Mouse (Mus musculus) limb, embryonic 14.5 days (tissue): Measurements from ENCODE around the gene Itgb2. TPM values are rescaled to one million over a fixed set of nuclear protein-coding genes. Genes with fewer than 3 reads are reported as not detected.

ENCODE experiments used
- ATAC-seq: fragments of 200-750 bp; cut with Nextera tagmentation; 2 replicates; pipeline ENCODE4 v1.8.0; 2017; ENCODE audit warnings: low read depth, moderate number of reproducible peaks, moderate TSS enrichment; ENCODE audit not compliant: low FRiP score
- DNase-seq: peaks from one replicate; pipeline ENCODE4 v3.0.0-alpha.2; 2015; ENCODE audit warnings: low spot score
- H3K27ac ChIP-seq: fragments of 300-500 bp; sonication (generic); replicated peaks from 2 replicates; pipeline ENCODE4 v1.5.1; 2014; ENCODE audit warnings: low read depth, mild to moderate bottlenecking, low read length, moderate library complexity, mixed read lengths
- H3K27me3 ChIP-seq: fragments of 300-500 bp; sonication (generic); 2 replicates; pipeline ENCODE4 v1.6.1; 2014; ENCODE audit warnings: low read length, mixed read lengths; ENCODE audit not compliant: control insufficient read depth, insufficient read depth
- H3K36me3 ChIP-seq: fragments of 300-500 bp; sonication (generic); 2 replicates; pipeline ENCODE4 v1.6.1; 2014; ENCODE audit warnings: mild to moderate bottlenecking, low read length, moderate library complexity, mixed read lengths; ENCODE audit not compliant: control insufficient read depth, insufficient read depth
- H3K4me1 ChIP-seq: fragments of 300-500 bp; sonication (generic); 2 replicates; pipeline ENCODE4 v1.6.1; 2014; ENCODE audit warnings: antibody characterized with exemption, low read length, mixed read lengths; ENCODE audit not compliant: control insufficient read depth, insufficient read depth
- H3K4me2 ChIP-seq: fragments of 300-500 bp; sonication (generic); replicated peaks from 2 replicates; pipeline ENCODE4 v1.6.1; 2014; ENCODE audit warnings: low read depth, mild to moderate bottlenecking, low read length, moderate library complexity; ENCODE audit not compliant: severe bottlenecking
- H3K4me3 ChIP-seq: fragments of 300-500 bp; sonication (generic); replicated peaks from 2 replicates; pipeline ENCODE4 v1.5.1; 2014; ENCODE audit warnings: low read length
- H3K9ac ChIP-seq: fragments of 300-500 bp; sonication (generic); 2 replicates; pipeline ENCODE4 v1.6.1; 2014; ENCODE audit warnings: mild to moderate bottlenecking, low read depth, low read length, moderate library complexity; ENCODE audit not compliant: severe bottlenecking
- H3K9me3 ChIP-seq: fragments of 300-500 bp; sonication (generic); 2 replicates; pipeline ENCODE4 v1.6.1; 2016; ENCODE audit warnings: low read length; ENCODE audit not compliant: control insufficient read depth
- POLR2A ChIP-seq: fragments of 200-500 bp; IDR thresholded peaks from 2 replicates; pipeline ENCODE4 v1.8.0; 2012; ENCODE audit warnings: inconsistent platforms, mild to moderate bottlenecking, moderate library complexity, borderline replicate concordance; ENCODE audit not compliant: insufficient read depth, insufficient read length; ENCODE audit errors: extremely low read depth
- WGBS: fragments of 180-500 bp; shearing (Covaris S2); extraction: QIAGEN DNeasy Blood & Tissue Kit; methylation state at CpG from one replicate; pipeline ENCODE4 v1.1.7; 2014; 5-methylcytosine and 5-hydroxymethylcytosine counted together
- polyA plus RNA-seq, 2 experiments: library from polyadenylated mRNA; depleted of rRNA in 1 of 2; stranded (reverse) in 1 of 2; unstranded in 1 of 2; fragments of >200 nt; fragmentation: Nextera tagmentation in 1 of 2; extraction: Ambion mirVana in 1 of 2; gene quantifications; 2 replicates each; pipeline versions ENCODE4 v1.2.1 to v1.2.3; 2012 to 2014

Gene Itgb2
- polyA plus RNA-seq, 2 experiments, result 2.7 to 3.7 TPM

- WGBS, result 41% methylated on average over 7 of the region's 7 CpGs
- no peak overlapping the region for H3K27ac ChIP-seq
- no peaks in the 10 kb centered on the region for H3K27me3 ChIP-seq
- no peak overlapping the region for H3K4me2 ChIP-seq
- no peak for TF ChIP-seq POLR2A
- no peak for DNase-seq
- H3K36me3 ChIP-seq, result no peaks in the 10 kb centered on the region
- H3K4me1 ChIP-seq, result no peaks in the 10 kb centered on the region
- H3K4me3 ChIP-seq, result no peak overlapping the region
- H3K9me3 ChIP-seq, result no peaks in the 10 kb centered on the region
- no peak overlapping the region for H3K9ac ChIP-seq
- ATAC-seq, result no peak
These were observed 39.4 kb downstream of the Itgb2 start for GRCm38 (mm10) chr10:77569481-77569880.

- Histone ChIP-seq H3K9me3 (no peaks in the 10 kb centered on the region), H3K27ac (no peak overlapping the region), H3K4me1 (no peaks in the 10 kb centered on the region), H3K4me2 (no peak overlapping the region), H3K27me3 (no peaks in the 10 kb centered on the region), H3K36me3 (no peaks in the 10 kb centered on the region), H3K9ac (no peak overlapping the region), H3K4me3 (no peak overlapping the region)
- 46% methylated on average over 6 of the region's 6 CpGs for WGBS
- ATAC-seq (no peak), DNase-seq (no peak)
- no peak for TF ChIP-seq POLR2A
These were observed 40.1 kb downstream of the Itgb2 start for GRCm38 (mm10) chr10:77569973-77570658.

GRCm38 (mm10) chr10:77572225-77572624, 42.2 kb downstream of the Itgb2 start:
- H3K4me1 ChIP-seq, result no peaks in the 10 kb centered on the region
- H3K9me3 ChIP-seq, result no peaks in the 10 kb centered on the region
- no peak for TF ChIP-seq POLR2A
- H3K9ac ChIP-seq, result no peak overlapping the region
- H3K27ac ChIP-seq, result no peak overlapping the region
- no peak for DNase-seq
- 29% methylated on average over 3 of the region's 3 CpGs for WGBS
- H3K36me3 ChIP-seq, result no peaks in the 10 kb centered on the region
- no peak overlapping the region for H3K4me3 ChIP-seq
- H3K27me3 ChIP-seq, result no peaks in the 10 kb centered on the region
- ATAC-seq, result no peak
- no peak overlapping the region for H3K4me2 ChIP-seq

GRCm38 (mm10) chr10:77573162-77573561, 43.1 kb downstream of the Itgb2 start:
- H3K4me1 ChIP-seq, result no peaks in the 10 kb centered on the region
- no peak overlapping the region for H3K27ac ChIP-seq
- H3K27me3 ChIP-seq, result no peaks in the 10 kb centered on the region
- TF ChIP-seq POLR2A, result no peak
- WGBS, result 89% methylated on average over 1 of the region's 1 CpGs
- H3K4me2 ChIP-seq, result no peak overlapping the region
- H3K4me3 ChIP-seq, result no peak overlapping the region
- H3K9ac ChIP-seq, result no peak overlapping the region
- DNase-seq (no peak), ATAC-seq (no peak)
- H3K36me3 ChIP-seq, result no peaks in the 10 kb centered on the region
- no peaks in the 10 kb centered on the region for H3K9me3 ChIP-seq

GRCm38 (mm10) chr10:77580027-77580920, 50.2 kb downstream of the Itgb2 start:
- no peak overlapping the region for H3K27ac ChIP-seq
- DNase-seq (no peak), ATAC-seq (no peak)
- H3K9ac ChIP-seq, result no peak overlapping the region
- peaks cover 24% of the 10 kb centered on the region for H3K4me1 ChIP-seq
- 54% methylated on average over 10 of the region's 10 CpGs for WGBS
- TF ChIP-seq POLR2A, result no peak
- H3K36me3 ChIP-seq, result no peaks in the 10 kb centered on the region
- no peak overlapping the region for H3K4me3 ChIP-seq
- H3K4me2 ChIP-seq, result no peak overlapping the region
- H3K9me3 ChIP-seq, result no peaks in the 10 kb centered on the region
- H3K27me3 ChIP-seq, result no peaks in the 10 kb centered on the region
